26 mouse cellular contexts compared by ENCODE assay signal in the genomic region with DNA sequence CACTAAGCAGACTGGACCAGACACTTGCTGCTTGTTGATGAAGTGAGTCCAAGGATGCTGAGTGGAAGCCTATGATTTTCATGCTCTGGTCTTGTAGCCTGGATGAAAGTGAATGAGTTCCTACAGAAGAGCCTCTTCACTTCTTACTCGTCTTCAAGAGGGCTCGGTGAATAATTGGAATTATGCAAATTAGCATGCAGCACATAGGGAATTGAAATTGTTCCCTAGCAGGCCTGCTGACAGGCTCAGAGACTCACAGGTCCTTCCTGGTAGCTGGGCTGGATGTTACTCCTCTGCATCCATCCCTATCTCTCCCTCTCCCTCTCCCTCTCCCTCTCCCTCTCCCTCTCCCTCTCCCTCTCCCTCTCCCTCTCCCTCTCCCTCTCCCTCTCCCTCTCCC.
"Had no signal": no experiment of that assay in that cellular context is flagged by ENCODE, and none has a peak within 500 bp of the region (broad histone marks: within the 10 kb centered on the region; RNA-seq: fewer than 3 reads in every experiment).

No protein-coding gene starts in this region.

- H3K4me2 ChIP-seq: embryonic facial prominence, embryonic 12.5 days; embryonic facial prominence, embryonic 13.5 days; embryonic facial prominence, embryonic 15.5 days; forebrain, embryonic 13.5 days; forebrain, embryonic 15.5 days had no signal

- H3K27ac ChIP-seq: embryonic facial prominence, embryonic 10.5 days; embryonic facial prominence, embryonic 12.5 days; embryonic facial prominence, embryonic 13.5 days; embryonic facial prominence, embryonic 15.5 days; forebrain, embryonic 10.5 days; forebrain, embryonic 13.5 days; forebrain, embryonic 15.5 days; gastrocnemius, adult 2 months; heart, adult 2 months; heart, embryonic 10.5 days had no signal

- ATAC-seq: forebrain, embryonic 13.5 days; forebrain, embryonic 15.5 days; forebrain, embryonic 16.5 days; forebrain, postnatal 0 days had no signal

- H3K27me3 ChIP-seq: embryonic facial prominence, embryonic 13.5 days; embryonic facial prominence, embryonic 15.5 days; forebrain, embryonic 15.5 days had no signal

- H3K4me1 ChIP-seq: embryonic facial prominence, embryonic 10.5 days; embryonic facial prominence, embryonic 12.5 days; embryonic facial prominence, embryonic 13.5 days; heart, embryonic 10.5 days had no signal

- H3K4me3 ChIP-seq: embryonic facial prominence, embryonic 10.5 days; embryonic facial prominence, embryonic 12.5 days; embryonic facial prominence, embryonic 13.5 days; embryonic facial prominence, embryonic 15.5 days; erythroblast, embryonic 14.5 days; forebrain, embryonic 10.5 days; forebrain, embryonic 13.5 days; forebrain, embryonic 15.5 days; gastrocnemius, adult 2 months; heart, adult 2 months; heart, embryonic 10.5 days had no signal

- H3K9me3 ChIP-seq: embryonic facial prominence, embryonic 10.5 days; embryonic facial prominence, embryonic 12.5 days; embryonic facial prominence, embryonic 13.5 days; embryonic facial prominence, embryonic 15.5 days; forebrain, embryonic 10.5 days; forebrain, embryonic 13.5 days; forebrain, embryonic 15.5 days; heart, embryonic 10.5 days had no signal

- H3K36me3 ChIP-seq: embryonic facial prominence, embryonic 10.5 days; embryonic facial prominence, embryonic 12.5 days; embryonic facial prominence, embryonic 13.5 days; embryonic facial prominence, embryonic 15.5 days; forebrain, embryonic 10.5 days; forebrain, embryonic 15.5 days; heart, embryonic 10.5 days had no signal

- H3K9ac ChIP-seq: embryonic facial prominence, embryonic 12.5 days; embryonic facial prominence, embryonic 13.5 days; embryonic facial prominence, embryonic 15.5 days; forebrain, embryonic 13.5 days; forebrain, embryonic 15.5 days; forebrain, postnatal 0 days had no signal

- DNase-seq: cerebellum, adult 9-10 months; cerebellum, adult 9-11 months; cerebellum, postnatal 10 days; cerebellum, postnatal 14 days; cerebellum, postnatal 25 days; cerebellum, postnatal 36 days; embryo, embryonic 11 days; forebrain, postnatal 0 days; gastrocnemius, adult 2 months; gastrocnemius, postnatal 10 days; gastrocnemius, postnatal 14 days; gastrocnemius, postnatal 25 days; gastrocnemius, postnatal 36 days; heart, adult 11 months; heart, adult 18-20 months; heart, adult 2 months had no signal
